Mouse (Mus musculus) myocyte (in vitro differentiated cells): ENCODE data around the gene Acoxl.

Experiments used
- CEBPB ChIP-seq: IDR thresholded peaks from 2 replicates; pipeline ENCODE4 v1.6.1; 2011; ENCODE audit warnings: mild to moderate bottlenecking, moderate library complexity; ENCODE audit not compliant: poor library complexity, insufficient read depth, severe bottlenecking
- E2F4 ChIP-seq: IDR thresholded peaks from one replicate; pipeline ENCODE4 v1.6.1; 2011; ENCODE audit warnings: mild to moderate bottlenecking, control low read depth, moderate library complexity; ENCODE audit not compliant: insufficient read depth
- MAX ChIP-seq: IDR thresholded peaks from one replicate; pipeline ENCODE4 v1.6.1; 2011; ENCODE audit warnings: low read depth, mild to moderate bottlenecking, control low read depth
- MYOD1 ChIP-seq, 3 experiments: IDR thresholded peaks; one replicate each; pipeline ENCODE4 v1.6.1; 2011; ENCODE audit warnings: control low read depth in 2 of 3, low read depth in 2 of 3, mild to moderate bottlenecking in 2 of 3, moderate library complexity in 1 of 3; ENCODE audit not compliant: insufficient read length in 2 of 3, control insufficient read depth in 1 of 3
- MYOG ChIP-seq, 3 experiments: IDR thresholded peaks; one replicate each; pipeline ENCODE4 v1.6.1; 2011; ENCODE audit warnings: control low read depth in 2 of 3, low read depth in 2 of 3, mild to moderate bottlenecking in 2 of 3; ENCODE audit not compliant: insufficient read length in 2 of 3, control insufficient read depth in 1 of 3, insufficient read depth in 1 of 3
- POLR2A ChIP-seq: IDR thresholded peaks from one replicate; pipeline ENCODE4 v1.6.1; 2011; ENCODE audit warnings: low read depth, mild to moderate bottlenecking, control low read depth, moderate library complexity; ENCODE audit not compliant: insufficient read length
- POLR2AphosphoS2 ChIP-seq: IDR thresholded peaks from one replicate; pipeline ENCODE4 v1.6.1; 2011; ENCODE audit warnings: low read depth, control low read depth; ENCODE audit not compliant: insufficient read length
- SRF ChIP-seq: IDR thresholded peaks from one replicate; pipeline ENCODE4 v1.6.1; 2011; ENCODE audit warnings: low read depth; ENCODE audit not compliant: control insufficient read depth, insufficient read length
- TCF3 ChIP-seq: IDR thresholded peaks from one replicate; pipeline ENCODE4 v1.6.1; 2011; ENCODE audit warnings: low read depth, control low read depth; ENCODE audit not compliant: insufficient read length
- USF1 ChIP-seq: IDR thresholded peaks from one replicate; pipeline ENCODE4 v1.6.1; 2011; ENCODE audit warnings: low read depth, mild to moderate bottlenecking, control low read depth, moderate library complexity

DNA sequence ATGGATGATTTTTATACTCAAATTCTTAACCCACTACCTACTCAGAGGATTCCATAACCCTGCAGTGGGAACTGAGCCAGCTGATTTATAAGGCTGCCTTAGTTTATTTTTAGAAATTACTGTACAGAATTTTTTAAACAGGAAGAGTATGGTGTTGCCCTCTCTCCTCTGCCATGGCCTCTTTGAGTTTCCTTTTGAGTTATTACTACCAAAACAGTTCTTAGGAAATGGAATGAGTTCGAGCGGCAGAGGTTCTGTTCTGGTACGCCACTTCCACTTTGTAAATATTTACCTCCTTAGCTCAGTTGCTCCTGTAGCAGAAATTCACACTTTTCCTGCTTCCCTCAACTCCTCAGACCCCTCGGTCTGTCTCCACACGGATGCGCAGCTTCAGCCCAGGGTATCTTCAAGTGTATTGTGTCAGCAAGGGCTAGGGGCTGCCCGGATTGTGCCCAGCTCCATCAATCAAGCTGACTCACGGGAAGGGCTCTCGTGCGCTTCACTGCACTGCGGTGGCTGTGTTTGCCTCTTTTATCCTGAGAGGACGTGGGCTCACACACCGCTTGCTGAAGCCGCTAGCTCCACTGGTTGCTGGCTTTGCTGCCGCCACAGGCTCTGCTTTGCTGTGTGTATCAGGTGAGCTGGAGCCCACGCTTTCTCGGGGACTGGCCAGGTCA lies 320.2 kb downstream of the Acoxl start:
- TF ChIP-seq USF1 (no peak), POLR2A (no peak), MYOG (IDR thresholded peaks at IDR 0.05; ENCODE audit: control insufficient read depth in 1 of 3, insufficient read depth in 1 of 3, insufficient read length in 2 of 3, low read depth in 2 of 3) (no peak), CEBPB (no peak), POLR2AphosphoS2 (no peak), MYOD1 (IDR thresholded peaks at IDR 0.05; ENCODE audit: control insufficient read depth in 1 of 3, insufficient read length in 2 of 3, low read depth in 2 of 3) (no peak), MAX (no peak), SRF (no peak), TCF3 (no peak), E2F4 (no peak)
